Mouse (Mus musculus) G1E-ER4 (cell line): Measurements from ENCODE around the gene Cradd. TPM values are rescaled to one million over a fixed set of nuclear protein-coding genes. Genes with fewer than 3 reads are reported as not detected.

Experiments used
- GATA1 ChIP-seq: IDR thresholded peaks from one replicate; pipeline ENCODE4 v1.8.0; 2012; ENCODE audit warnings: low read length, inconsistent platforms
- polyA plus RNA-seq: library from polyadenylated mRNA; stranded (reverse); fragments of >175 nt; gene quantifications from 2 replicates; pipeline ENCODE4 v1.2.3, GENCODE M21; 2012

The Cradd gene
- polyA plus RNA-seq, 1 experiment: 18.9 TPM

DNA sequence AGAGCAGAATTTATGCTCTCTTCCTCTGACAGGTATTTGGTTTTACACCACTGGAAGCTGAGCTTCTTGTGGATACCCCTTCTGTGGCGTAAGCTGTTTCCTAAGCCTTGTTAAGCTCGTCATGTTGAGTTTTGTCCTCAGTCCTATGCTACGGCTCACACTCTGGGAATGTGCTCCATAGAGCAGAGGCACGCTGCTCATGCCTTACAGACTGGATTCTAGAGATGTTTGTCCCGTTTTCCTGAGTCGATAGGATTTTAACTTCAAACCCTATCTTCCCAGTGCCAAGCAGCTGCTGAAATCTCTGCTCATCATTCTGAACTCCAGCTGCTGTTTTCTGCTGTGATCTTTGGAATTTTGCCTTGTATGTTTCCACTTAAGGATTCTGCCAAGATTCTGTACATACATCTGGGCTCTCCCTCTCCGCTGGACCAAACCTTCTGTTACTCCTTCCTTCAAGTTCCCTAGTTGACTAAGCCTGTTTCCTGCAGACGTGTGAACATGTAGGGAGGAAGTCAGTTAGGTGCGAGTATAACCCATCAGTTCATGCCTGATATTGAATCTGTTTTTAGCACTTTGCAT lies 164.2 kb downstream of the Cradd start:
- TF ChIP-seq GATA1: no peak

DNA sequence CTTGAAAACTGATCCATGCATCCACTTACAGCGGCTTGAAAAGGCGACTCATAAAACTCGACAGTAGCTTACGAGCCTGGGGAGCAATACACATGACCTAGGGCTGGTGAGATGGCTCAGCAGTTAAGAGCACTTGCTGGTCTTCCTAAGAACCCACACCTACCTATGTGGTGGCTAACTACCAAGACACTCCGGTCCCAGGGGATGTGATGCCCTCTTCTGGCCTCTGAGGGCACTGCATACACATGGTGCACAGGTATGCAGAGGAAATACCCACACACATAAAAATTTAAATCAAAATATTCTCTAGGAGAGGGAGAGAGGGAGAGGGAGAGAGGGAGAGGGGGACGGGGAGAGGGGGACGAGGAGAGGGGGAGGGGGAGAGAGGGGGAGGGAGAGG lies 167.5 kb downstream of the Cradd start:
- TF ChIP-seq GATA1: no peak

DNA sequence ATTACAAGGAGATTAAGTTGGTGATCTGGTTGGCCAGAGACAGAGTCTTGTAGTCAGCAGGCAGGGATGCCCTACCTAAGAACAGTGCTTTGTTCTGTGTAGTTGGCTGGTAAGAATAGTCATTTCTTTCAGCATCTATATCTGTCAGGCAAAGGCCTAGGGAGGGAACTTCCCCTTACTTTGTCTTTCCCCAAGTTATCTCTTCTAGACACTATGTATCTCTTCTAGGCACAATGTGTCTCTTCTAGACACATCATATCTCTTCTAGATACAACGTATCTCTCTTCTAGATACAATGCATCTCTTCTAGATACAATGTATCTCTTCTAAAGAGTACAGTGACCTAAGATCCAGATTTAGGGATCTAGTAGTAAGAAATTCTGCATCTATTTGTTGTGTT lies 169.3 kb downstream of the Cradd start:
- no peak for TF ChIP-seq GATA1

DNA sequence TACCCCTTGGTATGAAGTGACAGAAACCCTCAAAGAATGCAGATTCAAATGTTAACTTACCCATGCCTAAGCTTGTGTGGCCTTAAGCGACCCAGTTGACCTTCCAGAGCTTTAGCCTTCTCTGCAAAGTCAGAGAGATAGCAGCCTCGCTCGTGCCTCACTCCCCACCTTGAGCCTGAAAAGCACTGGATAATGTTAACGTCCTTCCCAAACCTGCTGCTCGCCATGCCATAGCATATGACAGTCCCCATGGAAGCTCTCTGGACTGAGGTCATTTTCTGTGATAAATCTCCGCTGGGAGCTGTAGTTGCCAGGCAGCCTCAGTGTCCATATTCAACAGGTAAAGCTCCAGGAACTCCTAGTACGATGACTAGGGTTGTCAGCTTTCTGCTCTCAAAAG lies 170.7 kb downstream of the Cradd start:
- TF ChIP-seq GATA1: no peak

DNA sequence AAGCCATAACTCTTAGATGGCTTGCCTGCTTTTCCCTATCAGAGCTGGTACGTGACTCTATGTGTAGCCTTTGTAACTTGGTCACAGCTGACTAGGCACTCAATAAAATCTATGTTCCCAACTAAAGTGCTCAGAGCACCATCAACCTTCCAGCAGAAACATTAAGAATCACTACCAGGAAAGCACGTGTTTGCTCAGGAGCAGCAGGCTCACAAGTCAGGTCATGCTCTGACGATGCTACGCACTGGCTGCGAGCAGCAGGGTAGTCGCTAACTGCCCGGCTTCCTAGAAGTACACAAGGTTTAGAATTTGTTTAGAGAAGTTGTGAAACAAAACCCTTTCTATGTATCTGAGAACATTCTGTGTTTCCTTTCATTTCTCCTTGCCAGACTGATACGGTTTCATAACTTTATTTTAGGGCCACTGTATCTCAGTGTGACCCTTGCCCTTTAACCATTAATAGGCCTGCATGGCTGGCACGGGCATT lies 171.4 kb downstream of the Cradd start:
- no peak for TF ChIP-seq GATA1

DNA sequence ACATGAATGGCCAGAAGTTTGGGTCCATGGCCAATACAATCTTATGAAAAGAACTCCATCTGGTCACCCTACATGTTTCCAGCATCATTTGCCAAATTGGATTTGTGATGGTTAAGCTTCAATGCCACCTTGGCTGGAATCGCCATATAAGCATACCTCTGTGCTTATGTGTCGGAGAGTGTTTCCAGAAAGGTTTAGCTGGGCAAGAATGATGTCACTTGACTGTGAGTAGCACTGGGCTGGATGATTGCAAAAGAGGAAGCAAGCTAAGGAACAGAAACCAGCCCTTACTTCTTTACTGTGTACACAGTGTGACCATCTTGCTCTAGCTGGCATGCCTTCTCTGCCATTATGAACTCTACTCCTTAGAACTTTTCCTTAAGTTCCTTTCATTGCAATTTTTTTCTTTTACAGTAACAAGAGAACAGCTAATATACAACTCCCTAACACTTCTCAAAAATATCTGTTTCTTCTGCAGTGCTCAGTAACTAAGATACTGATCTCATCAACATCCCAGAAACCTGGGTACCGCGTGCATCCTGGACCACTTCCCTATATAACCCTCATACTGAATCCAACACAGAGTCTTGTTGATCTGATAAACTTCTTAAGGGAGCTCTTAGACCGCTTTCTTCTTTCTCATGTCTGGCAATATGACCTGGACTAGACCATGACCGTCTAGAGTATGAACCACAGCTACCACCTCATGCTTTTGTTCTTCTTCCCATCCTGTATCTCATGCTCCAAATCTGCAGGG lies 172.7 kb downstream of the Cradd start:
- no peak for TF ChIP-seq GATA1

DNA sequence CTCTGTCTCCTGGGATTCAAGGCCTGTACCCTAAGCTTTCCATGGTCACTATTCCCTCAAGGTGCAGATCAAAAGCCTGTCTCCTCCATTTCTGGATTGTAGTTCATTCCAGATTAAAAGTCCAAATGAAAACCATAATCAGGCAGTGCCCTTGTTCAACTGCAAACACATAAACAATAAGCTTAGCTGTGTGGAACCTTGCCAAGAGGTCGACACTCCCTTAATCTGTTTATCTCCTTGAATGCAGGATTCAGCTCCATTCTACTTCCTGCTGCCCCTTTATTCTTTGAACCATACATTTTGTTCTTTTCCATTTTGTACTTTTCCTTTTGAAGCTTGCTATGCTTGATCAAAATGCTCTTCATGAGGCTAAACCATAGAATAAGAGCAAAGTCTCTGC lies 174.3 kb downstream of the Cradd start:
- no peak for TF ChIP-seq GATA1

DNA sequence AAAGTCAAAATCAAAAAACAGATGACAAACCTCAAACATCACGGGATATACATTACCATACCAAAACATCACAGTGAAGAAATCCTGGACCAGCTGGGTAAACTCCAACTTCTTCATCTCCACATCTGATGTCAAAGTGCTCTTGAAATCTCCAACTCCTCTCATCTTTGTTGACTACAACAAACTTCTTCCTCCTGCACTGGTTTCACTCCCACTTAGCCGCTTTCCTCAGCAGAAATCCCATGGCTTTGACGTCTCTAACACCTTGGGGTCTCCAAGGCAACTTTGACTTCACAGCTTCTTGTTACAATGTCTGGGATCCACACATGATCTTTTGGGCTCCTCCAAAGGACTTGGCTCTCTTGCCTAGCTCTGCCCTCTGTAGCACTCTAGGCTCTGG lies 175.3 kb downstream of the Cradd start:
- no peak for TF ChIP-seq GATA1

DNA sequence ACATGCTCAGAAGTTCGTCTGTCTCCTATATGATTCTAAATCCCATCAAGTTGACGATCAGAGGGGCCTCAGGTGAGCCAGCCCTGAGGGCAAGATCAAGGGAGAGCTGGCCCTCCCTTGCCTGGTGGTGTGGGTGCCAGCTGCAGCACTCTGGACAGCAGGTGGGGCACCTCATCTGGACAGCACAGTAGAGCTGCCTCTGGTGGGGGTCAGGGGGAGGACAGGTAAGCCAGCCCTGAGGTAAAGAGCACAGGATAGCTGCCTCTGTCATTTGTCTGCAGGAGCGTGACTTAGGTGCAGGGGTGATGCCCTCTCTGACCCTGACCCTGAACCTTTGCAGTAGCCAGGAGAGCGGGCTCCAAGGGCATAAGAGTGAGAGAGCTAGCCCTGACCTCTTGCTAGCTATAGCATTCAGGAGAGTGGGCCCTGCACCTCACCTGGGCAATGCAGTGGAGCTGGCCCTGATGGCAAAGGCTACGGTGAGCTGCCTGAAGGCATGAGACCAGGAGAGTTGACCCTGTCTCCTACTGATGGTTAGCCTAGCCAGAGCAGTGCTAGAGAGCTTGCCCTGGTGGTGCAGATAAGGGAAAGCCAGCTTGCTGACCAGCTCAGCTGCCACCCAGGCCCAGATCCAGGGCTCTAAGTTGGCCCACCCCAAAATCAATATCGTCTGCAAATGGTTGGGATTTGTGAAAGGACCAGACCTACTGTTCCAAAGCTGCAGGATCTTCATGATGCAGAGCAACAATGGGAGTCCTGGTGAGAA lies 176.6 kb downstream of the Cradd start:
- TF ChIP-seq GATA1: no peak

DNA sequence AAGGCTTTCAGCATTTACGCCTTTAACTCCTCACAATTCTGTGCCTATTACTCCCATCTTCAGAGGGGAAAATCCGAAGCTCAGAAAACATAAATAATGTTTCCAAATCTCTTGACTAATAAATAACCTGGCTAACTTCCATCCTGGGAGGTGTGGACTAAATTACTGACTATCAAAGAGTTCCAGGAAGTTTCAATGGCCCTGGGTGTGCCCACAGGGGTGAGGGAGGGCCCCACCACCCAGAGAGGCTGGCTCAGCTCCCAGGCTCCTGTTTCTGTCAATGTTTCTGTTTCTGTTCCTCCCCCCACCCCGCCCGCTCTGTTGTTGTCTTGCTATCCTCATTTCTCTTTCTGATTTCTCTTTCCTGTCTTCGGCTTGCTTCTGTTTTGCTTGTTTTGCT lies 177.4 kb downstream of the Cradd start:
- no peak for TF ChIP-seq GATA1

DNA sequence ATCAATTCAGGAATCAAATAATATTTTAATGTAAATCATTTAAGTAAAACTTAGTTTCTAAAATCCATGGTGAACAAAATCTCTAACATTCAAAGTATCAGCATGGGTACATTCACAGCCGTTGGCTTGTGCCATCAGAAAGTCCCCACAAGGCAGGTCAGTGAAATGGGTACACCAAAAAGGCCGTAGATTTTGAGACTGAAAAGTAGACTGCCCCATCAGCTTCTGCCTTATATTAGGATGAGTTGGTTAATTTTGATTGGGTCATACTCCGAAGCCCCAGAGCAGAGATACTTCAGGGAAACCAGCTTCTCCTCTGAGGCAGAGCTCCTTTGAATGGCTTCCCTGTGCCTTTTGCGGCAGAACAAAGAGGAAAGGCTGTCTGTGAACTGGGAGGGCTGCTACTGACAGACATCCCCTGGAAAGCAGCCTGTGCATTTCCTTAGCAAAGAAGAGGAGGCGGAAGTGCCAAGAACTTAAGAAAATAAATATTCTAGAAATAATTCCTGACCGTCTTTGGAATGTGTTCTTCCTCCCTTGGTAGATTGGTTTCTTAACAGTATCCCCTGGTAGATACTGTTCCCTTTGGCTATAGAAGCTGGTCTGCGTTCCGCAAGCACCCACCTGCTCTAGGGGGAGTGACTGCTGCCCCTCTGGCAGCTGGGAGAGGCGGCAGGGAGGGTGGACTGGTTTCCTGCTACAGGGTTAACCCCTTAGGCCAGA lies 178.6 kb downstream of the Cradd start:
- no peak for TF ChIP-seq GATA1

DNA sequence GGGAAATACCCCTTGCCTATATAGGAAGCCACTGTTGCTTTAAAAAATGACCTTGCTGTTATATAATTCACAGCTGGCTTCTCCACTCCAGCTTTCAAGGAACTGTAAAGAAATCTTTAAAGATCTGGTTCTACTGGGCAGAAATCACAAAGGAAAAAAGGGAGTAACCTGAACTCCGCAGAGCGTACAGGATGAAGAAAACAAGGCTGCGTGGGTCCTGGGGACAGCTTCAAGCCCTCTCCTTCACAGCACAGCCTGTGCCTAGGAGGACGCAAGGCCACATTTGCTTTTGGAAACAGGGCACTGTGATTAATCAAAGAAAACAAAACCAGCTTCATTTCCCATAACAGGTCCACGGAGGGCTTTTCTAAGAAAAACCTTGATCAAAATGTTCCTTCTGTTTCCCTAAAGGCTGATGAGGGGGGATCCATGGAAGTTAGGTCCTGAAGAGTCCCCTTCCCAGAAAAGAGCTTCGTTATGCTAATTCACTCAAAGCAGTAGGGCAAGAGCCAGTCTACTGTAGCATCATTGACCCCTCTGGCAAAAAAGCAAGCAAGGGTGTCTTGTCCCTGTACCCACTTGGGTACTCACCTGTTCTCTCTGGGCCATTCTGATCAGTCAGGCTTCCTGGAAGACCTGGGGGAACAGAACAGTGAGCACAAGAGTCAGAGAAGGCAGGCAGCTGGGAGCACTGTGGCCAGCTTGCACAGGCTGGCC lies 179.4 kb downstream of the Cradd start:
- TF ChIP-seq GATA1: no peak

DNA sequence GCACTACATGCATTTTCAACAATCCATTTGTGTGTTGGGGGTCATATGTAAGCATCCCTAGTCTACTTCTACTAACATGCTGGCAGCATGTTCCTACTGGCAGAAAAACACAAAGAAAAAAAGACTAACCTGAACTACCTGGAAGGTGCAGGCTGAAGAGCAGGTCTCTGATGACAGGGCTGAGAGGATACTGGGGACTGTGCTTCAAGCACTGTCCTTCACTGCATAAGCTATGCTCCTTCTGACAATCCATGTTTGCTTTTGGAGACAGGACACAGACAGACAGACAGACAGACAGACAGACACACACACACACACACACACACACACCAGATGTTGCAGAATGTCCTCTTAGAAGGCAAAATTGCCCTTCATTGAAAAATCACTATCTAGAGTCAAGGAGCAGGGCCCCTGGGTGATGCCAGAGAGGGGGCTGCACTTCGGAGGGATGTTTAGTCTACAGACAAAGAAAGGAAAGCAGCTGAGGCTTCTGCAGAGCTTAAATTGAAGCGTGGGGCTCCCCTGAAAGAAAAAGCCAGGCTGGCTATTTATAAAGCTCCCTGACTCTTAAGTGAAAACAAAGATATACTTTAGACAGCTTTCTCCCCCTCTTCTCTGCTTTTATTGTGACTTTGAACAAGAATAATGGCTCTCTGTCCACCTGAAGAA lies 180.4 kb downstream of the Cradd start:
- no peak for TF ChIP-seq GATA1

DNA sequence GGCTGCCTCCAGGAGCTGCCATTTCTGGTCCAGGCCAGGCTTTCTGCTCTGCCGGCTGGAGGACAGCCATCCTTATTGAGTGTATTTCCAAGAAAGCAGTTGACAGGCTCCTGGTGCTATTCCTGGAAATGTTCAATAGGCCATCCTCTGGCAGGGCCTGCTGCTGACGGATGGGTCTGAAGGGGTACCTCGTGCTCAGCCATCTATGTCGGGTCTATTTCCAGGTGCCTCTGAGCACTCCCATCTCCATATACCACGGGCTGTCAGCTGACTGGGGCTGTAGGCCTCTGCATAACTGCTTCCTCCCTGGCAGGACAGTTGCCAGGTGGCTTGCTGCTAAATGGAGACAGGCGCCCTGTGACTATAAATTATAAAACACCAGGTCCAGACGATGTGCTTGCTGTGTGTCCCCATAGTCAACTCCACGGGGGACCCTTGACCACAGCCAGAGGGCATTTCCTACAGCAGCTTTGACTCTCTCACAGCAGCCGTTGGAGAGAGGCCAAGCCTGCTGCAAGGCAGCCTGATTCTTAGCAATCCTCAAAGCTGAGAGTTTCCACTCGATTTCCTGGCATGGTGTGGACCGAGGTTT lies 181.0 kb downstream of the Cradd start:
- TF ChIP-seq GATA1: no peak
